Mouse (Mus musculus): ENCODE data around the gene Tmprss3. TPM values are rescaled to one million over a fixed set of nuclear protein-coding genes. Genes with fewer than 3 reads are reported as not detected.

The Tmprss3 gene
- polyA plus RNA-seq, 1 experiment from 2014 or later: 0.11 TPM

DNA sequence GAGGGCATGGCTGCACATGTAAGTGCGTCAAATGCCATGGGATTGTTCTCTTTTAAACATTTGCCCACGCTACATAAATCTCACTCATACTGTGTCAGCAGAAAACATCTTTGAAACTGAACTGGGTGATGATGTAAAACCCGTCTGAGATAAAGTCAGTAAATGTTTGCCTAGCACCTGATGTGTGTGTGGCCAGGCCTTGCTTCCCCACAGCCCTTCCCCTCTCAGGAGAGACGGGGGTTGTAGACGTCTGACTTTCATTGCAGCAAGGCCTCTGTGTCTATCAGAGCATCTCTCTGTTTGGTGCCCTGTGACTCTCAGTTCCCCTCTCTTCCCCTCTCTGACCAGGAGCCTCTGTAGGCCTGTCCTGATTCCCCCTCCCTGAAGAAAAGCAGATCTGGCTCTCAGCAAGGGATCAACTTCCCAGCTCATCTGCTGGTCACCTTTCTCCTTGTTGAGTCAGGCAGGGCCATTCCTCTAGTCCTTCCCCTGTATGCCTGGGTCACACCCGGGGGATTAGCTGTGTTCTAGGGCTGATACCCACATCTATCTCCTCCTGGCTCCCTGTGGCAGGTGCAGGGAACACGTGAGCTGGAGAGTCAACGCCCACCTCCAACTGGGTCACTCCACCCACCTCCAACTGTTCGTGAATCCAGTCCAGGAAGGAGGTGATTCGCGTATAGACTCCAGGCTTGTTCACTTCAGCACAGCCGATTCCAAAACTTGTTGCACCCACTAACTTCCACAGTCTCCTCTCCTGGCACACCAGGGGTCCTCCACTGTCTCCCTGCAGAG lies 15.4 kb downstream of the Tmprss3 start:
- H3K9ac ChIP-seq: no peak overlapping the region
- H3K36me3 ChIP-seq (replicated peaks; ENCODE audit: control insufficient read depth, insufficient read depth): no peaks in the 10 kb centered on the region
- no peaks in the 10 kb centered on the region for H3K27me3 ChIP-seq (ENCODE audit: control insufficient read depth, insufficient read depth, low read length)
- no peak overlapping the region for H3K4me3 ChIP-seq (replicated peaks; ENCODE audit: low read length)
- H3K4me1 ChIP-seq (replicated peaks; ENCODE audit: control insufficient read depth, insufficient read depth, low read length): no peaks in the 10 kb centered on the region
- H3K9me3 ChIP-seq (ENCODE audit: control insufficient read depth, low read length): no peaks in the 10 kb centered on the region
- WGBS: 74% methylated on average over 12 of the region's 12 CpGs
- no peak for DNase-seq (ENCODE audit: low spot score)
- ATAC-seq (ENCODE audit: low FRiP score): no peak
- H3K4me2 ChIP-seq (replicated peaks): no peak overlapping the region
- H3K27ac ChIP-seq: no peak overlapping the region

GRCm38 (mm10) chr17:31181490-31181889 lies 17.3 kb downstream of the Tmprss3 start:
- DNase-seq (ENCODE audit: low spot score): no peak
- Histone ChIP-seq H3K4me1 (replicated peaks; ENCODE audit: control insufficient read depth, insufficient read depth, low read length) (no peaks in the 10 kb centered on the region), H3K27me3 (ENCODE audit: control insufficient read depth, insufficient read depth, low read length) (no peaks in the 10 kb centered on the region), H3K27ac (no peak overlapping the region), H3K4me3 (replicated peaks; ENCODE audit: low read length) (no peak overlapping the region), H3K36me3 (replicated peaks; ENCODE audit: control insufficient read depth, insufficient read depth) (no peaks in the 10 kb centered on the region), H3K9me3 (ENCODE audit: control insufficient read depth, low read length) (no peaks in the 10 kb centered on the region), H3K4me2 (replicated peaks) (no peak overlapping the region), H3K9ac (no peak overlapping the region)
- ATAC-seq (ENCODE audit: low FRiP score): no peak
- WGBS: 90% methylated on average over 4 of the region's 4 CpGs

DNA sequence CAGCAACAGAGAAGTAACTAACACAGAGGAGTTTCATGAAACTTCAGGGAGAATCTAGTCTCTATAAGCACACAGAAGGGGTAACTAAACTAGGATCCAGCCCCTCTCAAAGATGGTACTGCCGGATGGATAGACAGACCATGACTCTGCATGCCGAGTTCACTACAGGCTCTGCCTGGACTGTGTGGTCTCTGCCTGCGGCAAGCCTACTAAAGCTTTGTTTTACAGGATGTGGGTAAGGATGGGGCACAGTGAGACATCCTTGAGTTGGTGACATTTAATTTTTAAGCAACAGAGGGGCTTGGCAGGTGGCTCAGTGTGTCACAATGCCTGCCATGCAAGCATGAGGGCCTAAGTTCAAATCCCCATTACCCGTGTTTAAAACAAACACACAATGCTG lies 22.5 kb downstream of the Tmprss3 start:
- DNase-seq (ENCODE audit: low spot score): no peak
- H3K9ac ChIP-seq: no peak overlapping the region
- no peak for ATAC-seq (ENCODE audit: low FRiP score)

GRCm38 (mm10) chr17:31169796-31170195 lies 29.0 kb downstream of the Tmprss3 start:
- H3K27ac ChIP-seq: no peak overlapping the region
- H3K36me3 ChIP-seq (replicated peaks; ENCODE audit: control insufficient read depth, insufficient read depth): no peaks in the 10 kb centered on the region
- no peak for ATAC-seq (ENCODE audit: low FRiP score)
- DNase-seq (ENCODE audit: low spot score): no peak
- H3K4me2 ChIP-seq (replicated peaks): no peak overlapping the region
- WGBS: 89% methylated on average over 5 of the region's 5 CpGs
- H3K4me1 ChIP-seq (replicated peaks; ENCODE audit: control insufficient read depth, insufficient read depth, low read length): no peaks in the 10 kb centered on the region
- H3K27me3 ChIP-seq (ENCODE audit: control insufficient read depth, insufficient read depth, low read length): no peaks in the 10 kb centered on the region
- H3K9me3 ChIP-seq (ENCODE audit: control insufficient read depth, low read length): 0 out of 2 replicates have a peak, but pooled peaks cover 5% of the 10 kb centered on the region
- H3K9ac ChIP-seq: no peak overlapping the region
- H3K4me3 ChIP-seq (replicated peaks; ENCODE audit: low read length): no peak overlapping the region

More for the DNA sequence above, 22.5 kb downstream of the Tmprss3 start:
- 93% methylated on average over 4 of the region's 4 CpGs for WGBS
- Histone ChIP-seq H3K36me3 (replicated peaks; ENCODE audit: control insufficient read depth, insufficient read depth) (no peaks in the 10 kb centered on the region), H3K27ac (no peak overlapping the region), H3K4me1 (replicated peaks; ENCODE audit: control insufficient read depth, insufficient read depth, low read length) (no peaks in the 10 kb centered on the region), H3K4me2 (replicated peaks) (no peak overlapping the region), H3K4me3 (replicated peaks; ENCODE audit: low read length) (no peak overlapping the region), H3K27me3 (ENCODE audit: control insufficient read depth, insufficient read depth, low read length) (no peaks in the 10 kb centered on the region), H3K9me3 (ENCODE audit: control insufficient read depth, low read length) (0 out of 2 replicates have a peak, but pooled peaks cover 5% of the 10 kb centered on the region)

DNA sequence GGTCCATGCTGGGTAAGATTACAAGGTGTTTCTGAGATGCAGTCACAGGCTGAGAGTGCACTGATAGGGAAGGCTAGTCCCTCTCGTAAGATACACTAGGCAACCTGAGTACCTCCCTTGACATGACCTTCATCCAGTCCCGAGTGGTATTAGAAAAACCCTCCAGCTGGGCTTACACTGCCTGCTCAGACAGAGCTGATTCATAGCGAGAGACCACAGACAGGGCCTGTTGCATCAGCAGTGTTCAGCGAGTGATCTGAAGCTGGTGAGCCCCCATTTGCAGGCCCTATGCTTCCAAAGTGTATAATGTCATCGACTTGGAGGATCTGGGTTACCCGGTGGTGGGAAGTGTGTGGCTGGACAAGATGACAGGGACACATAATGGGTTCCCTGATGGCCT lies 33.6 kb downstream of the Tmprss3 start, which contains the start of gene Tff1:
Gene Tff1, minus strand, starts transcription at position 151 of the 400 bp plus-strand sequence.
- Histone ChIP-seq H3K36me3 (replicated peaks; ENCODE audit: control insufficient read depth, insufficient read depth) (no peaks in the 10 kb centered on the region), H3K9me3 (ENCODE audit: control insufficient read depth, low read length) (no peaks in the 10 kb centered on the region), H3K4me2 (replicated peaks) (no peak within 1 kb of the TSS), H3K9ac (no peak within 1 kb of the TSS), H3K27ac (no peak within 1 kb of the TSS), H3K4me3 (replicated peaks; ENCODE audit: low read length) (no peak within 1 kb of the TSS), H3K4me1 (replicated peaks; ENCODE audit: control insufficient read depth, insufficient read depth, low read length) (no peaks in the 10 kb centered on the region), H3K27me3 (ENCODE audit: control insufficient read depth, insufficient read depth, low read length) (no peaks in the 10 kb centered on the region)
- WGBS: 92% methylated on average over 6 of the region's 6 CpGs
- ATAC-seq (ENCODE audit: low FRiP score): no peak
- DNase-seq (ENCODE audit: low spot score): no peak

GRCm38 (mm10) chr17:31163821-31164220 lies 35.0 kb downstream of the Tmprss3 start:
- Histone ChIP-seq H3K36me3 (replicated peaks; ENCODE audit: control insufficient read depth, insufficient read depth) (no peaks in the 10 kb centered on the region), H3K27ac (no peak overlapping the region), H3K9ac (no peak overlapping the region), H3K9me3 (ENCODE audit: control insufficient read depth, low read length) (no peaks in the 10 kb centered on the region), H3K4me1 (replicated peaks; ENCODE audit: control insufficient read depth, insufficient read depth, low read length) (no peaks in the 10 kb centered on the region), H3K27me3 (ENCODE audit: control insufficient read depth, insufficient read depth, low read length) (no peaks in the 10 kb centered on the region), H3K4me3 (replicated peaks; ENCODE audit: low read length) (no peak overlapping the region), H3K4me2 (replicated peaks) (no peak overlapping the region)
- ATAC-seq (ENCODE audit: low FRiP score) (no peak), DNase-seq (ENCODE audit: low spot score) (no peak)
- 96% methylated on average over 2 of the region's 2 CpGs for WGBS

DNA sequence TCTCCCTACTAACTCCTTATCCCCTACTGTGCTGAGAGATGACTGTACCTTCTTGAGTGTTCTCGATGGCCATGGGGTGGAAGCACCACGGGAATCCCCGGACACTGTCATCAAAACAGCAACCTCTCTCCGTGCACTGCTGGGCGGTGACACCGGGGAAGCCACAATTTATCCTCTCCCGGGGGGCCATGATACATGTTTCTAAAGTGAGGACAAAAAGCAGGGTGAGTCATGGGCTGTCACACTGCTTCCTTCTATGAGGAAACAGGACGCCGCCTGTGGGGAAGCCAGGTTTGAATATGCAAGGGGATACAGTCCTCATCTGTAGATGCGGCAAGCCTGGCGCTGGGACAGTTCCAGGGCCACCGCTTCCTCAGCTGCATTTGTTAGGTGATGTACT lies 36.2 kb downstream of the Tmprss3 start:
- no peak for ATAC-seq (ENCODE audit: low FRiP score)
- 87% methylated on average over 12 of the region's 12 CpGs for WGBS
- Histone ChIP-seq H3K9ac (no peak overlapping the region), H3K27me3 (ENCODE audit: control insufficient read depth, insufficient read depth, low read length) (no peaks in the 10 kb centered on the region), H3K27ac (no peak overlapping the region), H3K9me3 (ENCODE audit: control insufficient read depth, low read length) (no peaks in the 10 kb centered on the region), H3K4me3 (replicated peaks; ENCODE audit: low read length) (no peak overlapping the region), H3K4me2 (replicated peaks) (no peak overlapping the region), H3K4me1 (replicated peaks; ENCODE audit: control insufficient read depth, insufficient read depth, low read length) (no peaks in the 10 kb centered on the region), H3K36me3 (replicated peaks; ENCODE audit: control insufficient read depth, insufficient read depth) (no peaks in the 10 kb centered on the region)
- DNase-seq (ENCODE audit: low spot score): no peak

GRCm38 (mm10) chr17:31160291-31160690 lies 38.5 kb downstream of the Tmprss3 start:
- H3K27ac ChIP-seq: no peak overlapping the region
- H3K4me1 ChIP-seq (replicated peaks; ENCODE audit: control insufficient read depth, insufficient read depth, low read length): no peaks in the 10 kb centered on the region
- H3K4me2 ChIP-seq (replicated peaks): no peak overlapping the region
- no peaks in the 10 kb centered on the region for H3K9me3 ChIP-seq (ENCODE audit: control insufficient read depth, low read length)
- WGBS: 60% methylated on average over 4 of the region's 4 CpGs
- ATAC-seq (ENCODE audit: low FRiP score): no peak
- no peak overlapping the region for H3K4me3 ChIP-seq (replicated peaks; ENCODE audit: low read length)
- DNase-seq (ENCODE audit: low spot score): no peak
- no peaks in the 10 kb centered on the region for H3K27me3 ChIP-seq (ENCODE audit: control insufficient read depth, insufficient read depth, low read length)
- H3K36me3 ChIP-seq (replicated peaks; ENCODE audit: control insufficient read depth, insufficient read depth): no peaks in the 10 kb centered on the region
- H3K9ac ChIP-seq: no peak overlapping the region

DNA sequence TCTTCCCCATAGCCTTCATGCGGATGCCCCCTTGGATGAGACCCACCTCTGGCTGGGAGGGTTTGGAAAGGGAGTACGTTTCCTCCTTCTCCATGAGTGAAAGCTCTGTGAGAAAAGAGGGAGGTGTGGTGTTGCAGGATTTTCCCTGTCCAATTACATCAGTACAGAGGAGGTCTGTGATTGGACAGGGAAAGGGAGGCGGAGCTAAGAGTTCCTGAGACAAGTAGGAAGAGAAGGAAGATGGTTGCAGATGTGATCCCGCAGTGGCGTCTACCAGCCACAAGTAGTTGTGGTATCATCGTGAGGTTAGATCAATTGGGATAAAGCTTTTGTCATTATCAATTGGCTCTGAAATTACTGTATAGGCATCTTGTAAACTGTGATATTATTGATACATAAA lies 40.9 kb downstream of the Tmprss3 start:
- no peaks in the 10 kb centered on the region for H3K4me1 ChIP-seq (replicated peaks; ENCODE audit: control insufficient read depth, insufficient read depth, low read length)
- 81% methylated on average over 6 of the region's 6 CpGs for WGBS
- no peak overlapping the region for H3K4me3 ChIP-seq (replicated peaks; ENCODE audit: low read length)
- ATAC-seq (ENCODE audit: low FRiP score): no peak
- H3K9me3 ChIP-seq (ENCODE audit: control insufficient read depth, low read length): no peaks in the 10 kb centered on the region
- no peak for DNase-seq (ENCODE audit: low spot score)
- H3K9ac ChIP-seq: no peak overlapping the region
- no peaks in the 10 kb centered on the region for H3K27me3 ChIP-seq (ENCODE audit: control insufficient read depth, insufficient read depth, low read length)
- no peak overlapping the region for H3K4me2 ChIP-seq (replicated peaks)
- H3K36me3 ChIP-seq (replicated peaks; ENCODE audit: control insufficient read depth, insufficient read depth): no peaks in the 10 kb centered on the region
- no peak overlapping the region for H3K27ac ChIP-seq
